Mouse (Mus musculus) neural tube, embryonic 15.5 days (tissue): ENCODE measurements around the gene Ldlrap1. TPM values are rescaled to one million over a fixed set of nuclear protein-coding genes. Genes with fewer than 3 reads are reported as not detected.
"Not testable (repeated sequence)": the region's sequence is repeated elsewhere in the genome, so short reads cannot be mapped to it uniquely, and the experiment has no call there.

Source experiments
- ATAC-seq: fragments of 200-750 bp; cut with Nextera tagmentation; 2 replicates; pipeline ENCODE4 v1.8.0; 2017; ENCODE audit warnings: mild to moderate bottlenecking, moderate TSS enrichment, moderate library complexity; ENCODE audit not compliant: low FRiP score
- H3K27ac ChIP-seq: fragments of 300-500 bp; sonication (generic); replicated peaks from 2 replicates; pipeline ENCODE4 v1.5.1; 2015; ENCODE audit warnings: mild to moderate bottlenecking, inconsistent platforms
- H3K27me3 ChIP-seq: fragments of 300-500 bp; sonication (generic); replicated peaks from 2 replicates; pipeline ENCODE4 v1.6.1; 2015; ENCODE audit warnings: inconsistent platforms
- H3K36me3 ChIP-seq: fragments of 300-500 bp; sonication (generic); 2 replicates; pipeline ENCODE4 v1.6.1; 2015; ENCODE audit warnings: inconsistent platforms
- H3K4me1 ChIP-seq: fragments of 300-500 bp; sonication (generic); 2 replicates; pipeline ENCODE4 v1.6.1; 2015; ENCODE audit warnings: inconsistent platforms
- H3K4me2 ChIP-seq: fragments of 300-500 bp; sonication (generic); 2 replicates; pipeline ENCODE4 v1.6.1; 2015; ENCODE audit warnings: inconsistent platforms, mild to moderate bottlenecking, moderate library complexity
- H3K4me3 ChIP-seq: fragments of 300-500 bp; sonication (generic); replicated peaks from 2 replicates; pipeline ENCODE4 v1.5.1; 2015; ENCODE audit warnings: mild to moderate bottlenecking, inconsistent platforms
- H3K9ac ChIP-seq: fragments of 300-500 bp; sonication (generic); replicated peaks from 2 replicates; pipeline ENCODE4 v1.6.1; 2015; ENCODE audit warnings: mild to moderate bottlenecking, inconsistent platforms
- H3K9me3 ChIP-seq: fragments of 300-500 bp; sonication (generic); replicated peaks from 2 replicates; pipeline ENCODE4 v1.6.1; 2016; ENCODE audit warnings: inconsistent platforms
- WGBS: fragments of 180-500 bp; shearing (Covaris S2); methylation state at CpG from one replicate; pipeline ENCODE4 v1.1.7; 2015; ENCODE audit warnings: mixed read lengths; 5-methylcytosine and 5-hydroxymethylcytosine counted together
- polyA plus RNA-seq: library from polyadenylated mRNA; unstranded; fragments of >200 nt; fragmentation: Nextera tagmentation; extraction: Ambion mirVana; gene quantifications from 2 replicates; pipeline ENCODE4 v1.2.1, GENCODE M21; 2015

Ldlrap1 gene
- polyA plus RNA-seq, 1 experiment from 2014 or later = 2.4 TPM

DNA sequence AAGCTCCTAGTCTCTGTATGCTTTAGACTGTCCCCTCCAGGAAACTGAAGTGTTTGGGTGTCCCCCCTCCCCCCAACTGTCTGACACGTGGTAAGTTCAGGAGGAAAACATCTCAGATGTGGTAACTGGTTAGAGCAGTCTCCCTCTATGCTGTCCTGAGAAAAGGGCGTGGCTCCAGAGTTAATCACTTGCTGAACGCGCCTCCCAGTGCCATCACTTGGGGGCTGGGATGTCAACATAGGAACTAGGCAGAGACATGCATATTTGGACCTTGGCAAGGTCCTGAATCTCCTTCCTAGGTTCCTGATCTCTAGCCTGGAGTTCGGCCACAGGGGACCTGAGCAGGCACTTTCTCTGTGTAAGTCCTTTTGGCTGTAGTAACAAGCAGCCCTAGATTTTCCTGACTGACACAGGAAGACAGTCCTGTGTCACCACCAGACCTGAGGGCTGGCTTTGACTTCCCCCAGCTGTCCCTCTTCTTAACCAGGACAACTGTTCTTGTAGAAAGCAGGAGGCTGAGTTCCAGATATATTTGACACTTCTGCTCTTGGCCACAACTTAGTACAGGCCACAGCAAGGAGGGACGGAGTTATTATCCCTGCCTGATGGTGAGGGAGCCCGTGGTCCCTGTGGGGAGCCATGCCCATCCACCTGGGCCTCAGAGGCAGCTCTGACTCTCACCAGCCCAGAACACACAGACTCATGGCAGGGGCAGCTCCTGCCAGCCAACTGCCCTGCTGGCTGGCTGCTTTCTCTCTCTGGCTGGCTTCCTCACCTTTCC, 28.9 kb upstream of the Ldlrap1 start:
- Histone ChIP-seq H3K4me2 (no peak overlapping the region), H3K9me3 (no peaks in the 10 kb centered on the region), H3K36me3 (peaks cover 10% of the 10 kb centered on the region), H3K4me1 (peaks cover 16% of the 10 kb centered on the region), H3K27me3 (no peaks in the 10 kb centered on the region), H3K9ac (0 out of 2 replicates have a peak overlapping the region, but pooled peaks have one; percentile 23), H3K4me3 (no peak overlapping the region), H3K27ac (no peak overlapping the region)
- ATAC-seq = no peak
- 24% methylated on average over 7 of the region's 7 CpGs for WGBS

DNA sequence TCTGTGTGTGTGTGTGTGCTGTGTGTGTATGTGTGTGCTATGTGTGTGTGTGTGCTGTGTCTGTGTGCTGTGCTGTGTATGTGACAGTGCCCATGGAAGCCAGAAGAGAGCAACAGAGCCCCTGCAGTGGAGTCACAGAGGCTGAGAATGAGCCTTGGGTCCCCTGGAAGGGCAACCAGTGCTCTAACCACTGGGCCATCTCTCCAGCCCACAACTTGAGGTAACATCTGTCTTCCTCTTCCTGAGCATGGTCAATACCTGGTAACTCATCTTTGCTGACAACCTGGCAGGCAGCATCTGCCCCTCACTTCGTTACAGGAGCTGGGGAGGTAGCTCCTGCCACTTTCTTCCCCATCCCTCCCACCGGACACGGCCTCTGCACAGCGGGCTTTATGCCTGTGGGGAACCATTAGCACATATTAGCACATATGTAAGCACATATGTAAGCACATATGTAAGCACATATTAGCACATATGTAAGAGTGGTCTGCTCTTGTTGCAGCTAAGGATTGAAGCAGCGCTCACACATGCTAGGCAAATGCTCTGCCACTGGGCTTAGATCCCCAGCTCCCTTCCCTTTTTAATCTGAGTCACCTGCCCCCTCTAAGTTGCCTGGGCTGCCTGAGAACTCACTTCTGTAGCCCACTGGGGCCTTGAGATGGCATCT, 28.1 kb upstream of the Ldlrap1 start:
- Histone ChIP-seq H3K27me3 (no peaks in the 10 kb centered on the region), H3K4me3 (no peak overlapping the region), H3K4me2 (no peak overlapping the region), H3K4me1 (peaks cover 13% of the 10 kb centered on the region), H3K27ac (no peak overlapping the region), H3K9ac (no peak overlapping the region), H3K36me3 (peaks cover 2% of the 10 kb centered on the region), H3K9me3 (no peaks in the 10 kb centered on the region)
- no peak for ATAC-seq
- WGBS = 78% methylated on average over 5 of the region's 5 CpGs

DNA sequence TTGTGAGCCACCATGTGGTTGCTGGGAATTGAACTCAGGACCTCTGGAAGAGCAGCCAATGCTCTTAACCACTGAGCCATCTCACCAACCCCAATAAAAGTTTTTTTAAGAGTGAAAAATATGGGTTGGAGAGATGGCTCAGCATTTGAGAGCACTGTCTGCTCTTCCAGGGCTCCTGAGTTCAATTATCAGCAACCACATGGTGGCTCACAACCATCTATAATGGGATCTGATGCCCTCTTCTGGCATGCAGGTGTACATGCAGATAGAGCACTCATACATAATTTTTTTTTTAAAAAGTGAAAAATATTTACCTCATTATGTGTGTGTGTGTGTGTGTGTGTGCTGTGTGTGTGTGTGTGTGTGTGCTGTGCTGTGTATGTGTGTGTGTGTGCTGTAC, 27.1 kb upstream of the Ldlrap1 start:
- not testable (repeated sequence) for H3K4me2 ChIP-seq, H3K27ac ChIP-seq, H3K27me3 ChIP-seq, H3K4me1 ChIP-seq, H3K4me3 ChIP-seq, H3K9ac ChIP-seq, H3K9me3 ChIP-seq, H3K36me3 ChIP-seq, ATAC-seq

DNA sequence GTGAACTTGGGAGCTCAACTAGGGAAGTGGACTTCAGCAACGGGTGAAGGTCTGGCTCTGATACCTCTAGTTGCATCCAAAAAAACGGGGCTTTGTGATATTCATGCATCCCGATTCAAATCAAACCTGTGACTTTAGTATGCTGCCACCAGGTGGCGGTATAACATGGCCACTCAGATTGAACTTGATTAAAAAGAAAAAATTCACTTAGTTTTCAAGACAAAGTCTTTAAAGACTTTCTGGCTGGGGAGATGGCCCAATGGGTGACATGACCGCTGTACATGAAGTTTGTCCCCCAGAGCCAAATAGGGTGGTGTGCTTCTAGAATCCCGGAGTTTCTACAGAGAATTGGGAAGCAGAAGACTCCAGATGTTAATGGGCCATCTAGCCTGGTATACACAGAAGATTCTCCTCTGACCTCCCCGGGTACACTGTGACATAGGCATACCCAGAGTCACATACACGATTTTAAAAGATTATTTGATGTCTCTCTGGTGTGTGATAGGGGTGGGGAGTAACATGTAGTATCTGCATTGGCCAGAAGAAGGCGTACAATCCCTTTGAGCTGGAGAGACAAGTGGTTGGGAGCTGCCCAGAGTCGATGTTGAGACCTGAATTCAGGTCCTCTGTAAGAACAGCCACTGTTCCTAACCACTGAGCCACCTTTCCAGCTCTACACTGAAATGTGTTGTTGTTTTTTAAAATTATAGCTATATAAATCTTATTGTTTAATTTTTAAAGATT, 25.6 kb upstream of the Ldlrap1 start:
- Histone ChIP-seq H3K4me3 (no peak overlapping the region), H3K36me3 (no peaks in the 10 kb centered on the region), H3K9me3 (no peaks in the 10 kb centered on the region), H3K27me3 (no peaks in the 10 kb centered on the region), H3K4me2 (no peak overlapping the region), H3K27ac (no peak overlapping the region), H3K4me1 (peaks cover 3% of the 10 kb centered on the region), H3K9ac (no peak overlapping the region)
- ATAC-seq = no peak
- WGBS = 48% methylated on average over 10 of the region's 10 CpGs

DNA sequence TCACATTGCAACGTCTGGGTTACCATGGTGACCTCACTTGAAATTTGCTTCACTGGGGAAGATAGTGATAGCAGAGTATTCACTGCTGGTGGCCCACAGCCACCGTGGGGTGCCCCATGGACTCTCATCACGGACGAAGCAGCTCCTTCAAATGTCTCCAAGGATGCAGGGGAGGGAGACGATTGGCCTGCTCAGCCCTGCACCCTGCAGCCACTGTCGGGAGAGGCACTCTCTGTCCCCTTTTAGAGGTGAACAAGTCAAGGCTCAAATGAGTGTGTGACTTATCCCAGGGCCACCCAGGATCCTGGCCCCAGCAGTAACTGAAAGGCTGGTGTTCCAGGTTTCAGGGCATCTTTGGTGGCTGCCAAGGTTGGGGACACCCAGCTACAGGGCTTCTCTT, 23.9 kb upstream of the Ldlrap1 start:
- Histone ChIP-seq H3K4me3 (no peak overlapping the region), H3K27me3 (no peaks in the 10 kb centered on the region), H3K4me2 (no peak overlapping the region), H3K36me3 (no peaks in the 10 kb centered on the region), H3K4me1 (peaks cover 2% of the 10 kb centered on the region), H3K9me3 (no peaks in the 10 kb centered on the region), H3K27ac (no peak overlapping the region), H3K9ac (no peak overlapping the region)
- 52% methylated on average over 6 of the region's 6 CpGs for WGBS
- ATAC-seq = no peak

DNA sequence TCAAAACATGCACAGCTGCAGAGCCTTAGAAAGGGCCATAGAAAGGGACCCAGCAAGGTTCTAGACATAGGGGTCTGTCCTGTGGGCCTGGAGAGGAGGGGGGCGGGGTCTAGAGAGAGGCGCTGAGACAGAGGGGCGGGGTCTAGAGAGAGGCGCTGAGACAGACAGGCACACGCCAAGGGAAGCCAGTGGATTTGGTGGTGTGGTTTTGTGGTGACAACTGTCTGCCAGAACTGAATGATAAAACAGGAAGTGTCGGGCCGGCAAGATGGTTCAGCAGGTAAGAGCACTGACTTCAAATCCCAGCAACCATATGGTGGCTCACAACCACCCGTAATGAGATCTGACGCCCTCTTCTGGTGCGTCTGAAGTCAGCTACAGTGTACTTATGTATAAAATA, 19.1 kb upstream of the Ldlrap1 start:
- no peak overlapping the region for H3K9ac ChIP-seq
- no peaks in the 10 kb centered on the region for H3K36me3 ChIP-seq
- no peaks in the 10 kb centered on the region for H3K9me3 ChIP-seq
- 39% methylated on average over 10 of the region's 10 CpGs for WGBS
- H3K4me1 ChIP-seq = no peaks in the 10 kb centered on the region
- no peaks in the 10 kb centered on the region for H3K27me3 ChIP-seq
- H3K4me2 ChIP-seq = no peak overlapping the region
- H3K4me3 ChIP-seq = no peak overlapping the region
- no peak overlapping the region for H3K27ac ChIP-seq
- no peak for ATAC-seq

DNA sequence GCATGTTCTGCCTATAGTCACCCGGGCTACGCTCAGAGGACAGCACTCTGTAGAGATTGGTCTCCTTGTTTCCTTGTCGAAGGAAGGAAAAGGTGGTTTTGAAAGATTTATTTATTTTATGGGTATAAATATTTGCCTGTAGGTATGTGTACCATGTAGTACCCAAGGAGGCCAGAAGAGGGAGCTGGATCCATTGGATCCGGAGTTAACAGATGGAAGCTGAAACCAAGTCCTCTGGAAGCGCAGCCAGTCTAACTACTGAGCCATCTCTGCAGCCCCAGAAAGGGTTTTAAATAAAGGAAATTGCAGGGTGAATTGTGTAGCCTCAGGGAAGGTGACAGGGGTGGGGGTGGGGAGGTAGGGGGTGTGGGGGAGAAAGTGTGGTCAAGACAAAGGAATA, 16.9 kb upstream of the Ldlrap1 start:
- 55% methylated on average over 5 of the region's 5 CpGs for WGBS
- Histone ChIP-seq H3K27ac (no peak overlapping the region), H3K36me3 (no peaks in the 10 kb centered on the region), H3K9ac (no peak overlapping the region), H3K27me3 (no peaks in the 10 kb centered on the region), H3K9me3 (no peaks in the 10 kb centered on the region), H3K4me1 (no peaks in the 10 kb centered on the region), H3K4me3 (no peak overlapping the region), H3K4me2 (no peak overlapping the region)
- no peak for ATAC-seq

DNA sequence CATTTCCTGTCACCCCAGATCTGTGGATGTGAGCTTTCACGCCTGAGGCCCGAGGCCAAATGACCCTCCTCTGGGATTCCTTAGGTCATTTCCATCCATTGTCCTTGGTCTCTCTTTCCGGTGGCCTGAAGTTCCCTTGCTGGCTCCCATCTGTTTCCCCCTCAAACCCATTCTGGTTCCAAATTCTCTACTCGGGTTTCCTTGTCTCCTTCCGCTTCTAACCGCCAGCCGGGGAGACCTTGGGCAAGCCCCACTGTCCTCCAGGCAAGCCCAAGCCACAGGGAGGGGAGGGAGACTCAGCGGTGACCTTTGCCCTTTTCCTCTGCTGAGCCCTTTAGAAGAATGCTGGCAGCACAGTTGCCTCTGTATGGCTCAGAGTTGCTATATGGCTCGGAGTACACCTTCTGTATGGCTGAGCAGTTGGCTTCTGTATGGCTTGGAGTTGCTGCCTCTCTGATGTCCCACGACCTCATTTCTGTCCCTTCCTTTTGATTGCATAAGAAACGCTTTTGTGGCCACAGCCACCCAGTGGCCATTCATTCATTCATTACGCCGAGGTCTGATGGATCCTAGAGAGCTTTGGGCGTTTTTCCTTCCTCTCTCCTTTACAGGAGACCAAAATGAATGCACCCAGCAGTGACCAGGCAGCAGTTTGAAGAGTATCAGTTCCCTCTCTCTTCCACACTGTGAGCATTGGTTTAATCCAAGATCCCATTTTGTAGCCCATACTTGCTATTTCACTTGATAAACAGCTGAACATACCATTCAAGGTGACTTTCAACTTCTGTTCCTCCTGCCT, 11.5 kb upstream of the Ldlrap1 start:
- WGBS = 43% methylated on average over 14 of the region's 14 CpGs
- Histone ChIP-seq H3K4me3 (no peak overlapping the region), H3K9me3 (no peaks in the 10 kb centered on the region), H3K27me3 (no peaks in the 10 kb centered on the region), H3K4me1 (0 out of 2 replicates have a peak, but pooled peaks cover 4% of the 10 kb centered on the region), H3K4me2 (no peak overlapping the region), H3K9ac (no peak overlapping the region), H3K27ac (no peak overlapping the region), H3K36me3 (no peaks in the 10 kb centered on the region)
- ATAC-seq = no peak

DNA sequence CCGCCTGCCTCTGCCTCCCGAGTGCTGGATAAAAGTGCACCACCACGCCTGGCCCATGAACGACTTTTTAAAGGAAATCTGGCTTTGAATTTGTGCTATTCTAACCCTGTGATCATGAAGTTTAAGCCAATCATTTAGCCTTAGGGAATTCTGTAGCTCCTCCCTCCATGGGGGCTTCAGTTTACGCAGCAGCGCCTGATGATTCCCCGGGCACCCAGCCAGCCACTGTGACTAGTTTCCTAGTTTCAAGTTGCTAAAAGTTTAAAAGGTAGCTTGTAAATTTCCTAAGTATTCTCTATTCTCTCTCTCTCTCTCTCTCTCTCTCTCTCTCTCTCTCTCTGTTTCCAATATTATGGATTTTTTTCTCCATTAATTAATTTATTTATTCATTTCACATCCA, 8.4 kb upstream of the Ldlrap1 start:
- Histone ChIP-seq H3K4me1 (peaks cover 9% of the 10 kb centered on the region), H3K27me3 (no peaks in the 10 kb centered on the region), H3K9ac (no peak overlapping the region), H3K4me3 (no peak overlapping the region), H3K4me2 (no peak overlapping the region), H3K36me3 (no peaks in the 10 kb centered on the region), H3K27ac (no peak overlapping the region), H3K9me3 (no peaks in the 10 kb centered on the region)
- ATAC-seq = no peak
- WGBS = 64% methylated on average over 7 of the region's 7 CpGs

DNA sequence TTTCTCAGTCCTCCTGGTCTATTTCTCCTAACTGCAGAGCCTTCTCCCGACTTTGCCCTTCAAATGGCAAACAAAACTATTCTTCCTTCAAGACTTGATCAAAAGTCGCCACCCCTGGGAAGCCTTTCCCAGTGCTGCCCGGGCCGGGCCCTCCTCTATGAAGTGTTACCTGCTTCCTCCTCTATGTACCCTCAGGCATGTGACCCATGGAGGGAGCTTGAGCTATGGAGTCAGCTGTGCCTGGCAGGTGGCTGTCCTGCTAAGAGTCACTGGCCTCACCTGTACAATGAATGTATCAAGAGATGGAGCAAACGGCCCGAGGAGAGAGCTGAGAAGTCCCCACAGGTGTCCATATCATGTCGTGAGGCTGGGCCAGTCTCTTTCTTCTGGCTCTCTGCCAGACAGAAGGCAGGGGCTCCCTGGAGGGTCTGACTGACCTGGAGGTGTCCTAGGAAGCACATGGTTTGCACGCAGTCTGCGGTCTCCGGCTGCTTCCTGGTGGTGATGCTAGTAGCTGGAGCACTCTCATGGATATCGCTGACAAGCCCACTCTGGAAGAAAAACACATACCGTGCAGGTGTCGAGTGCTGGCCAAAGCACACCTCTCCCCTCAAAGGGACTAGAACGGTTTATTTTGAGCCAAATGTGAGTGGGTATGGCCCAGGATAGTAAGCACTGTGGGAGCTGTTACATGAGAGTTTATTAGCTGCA, 7.6 kb upstream of the Ldlrap1 start:
- H3K4me1 ChIP-seq = peaks cover 9% of the 10 kb centered on the region
- H3K36me3 ChIP-seq = no peaks in the 10 kb centered on the region
- H3K4me2 ChIP-seq = no peak overlapping the region
- whole genome bisulfite sequencing = 63% methylated on average over 14 of the region's 14 CpGs
- no peaks in the 10 kb centered on the region for H3K27me3 ChIP-seq
- ATAC-seq = no peak
- no peak overlapping the region for H3K27ac ChIP-seq
- no peaks in the 10 kb centered on the region for H3K9me3 ChIP-seq
- no peak overlapping the region for H3K4me3 ChIP-seq
- no peak overlapping the region for H3K9ac ChIP-seq

DNA sequence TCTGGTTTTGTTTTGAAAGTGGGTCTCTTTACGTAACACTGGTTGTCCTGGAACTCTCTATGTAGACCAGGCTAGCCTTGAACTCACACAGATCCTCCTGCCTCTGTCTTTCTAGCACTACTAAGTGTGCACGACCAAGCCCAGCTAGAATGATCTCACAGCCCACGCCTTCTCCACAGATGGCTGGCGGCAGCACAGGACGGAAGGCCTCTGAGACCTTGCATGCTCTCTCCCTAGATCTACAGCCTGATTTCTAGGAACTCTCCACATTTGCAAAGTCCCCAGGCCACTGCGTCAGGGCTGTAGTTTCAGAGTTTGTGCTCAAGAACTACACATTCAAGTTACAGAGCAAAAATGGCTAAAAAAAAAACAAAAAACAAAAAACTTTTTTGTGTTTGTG, 6.3 kb upstream of the Ldlrap1 start:
- Histone ChIP-seq H3K36me3 (no peaks in the 10 kb centered on the region), H3K27me3 (peaks cover 7% of the 10 kb centered on the region), H3K4me2 (no peak overlapping the region), H3K27ac (no peak overlapping the region), H3K9me3 (no peaks in the 10 kb centered on the region), H3K9ac (no peak overlapping the region), H3K4me1 (peaks cover 9% of the 10 kb centered on the region), H3K4me3 (no peak overlapping the region)
- ATAC-seq = no peak
- WGBS = 92% methylated on average over 6 of the region's 6 CpGs
